Mouse (Mus musculus): ENCODE results near the gene Gphn.

Gphn gene

DNA sequence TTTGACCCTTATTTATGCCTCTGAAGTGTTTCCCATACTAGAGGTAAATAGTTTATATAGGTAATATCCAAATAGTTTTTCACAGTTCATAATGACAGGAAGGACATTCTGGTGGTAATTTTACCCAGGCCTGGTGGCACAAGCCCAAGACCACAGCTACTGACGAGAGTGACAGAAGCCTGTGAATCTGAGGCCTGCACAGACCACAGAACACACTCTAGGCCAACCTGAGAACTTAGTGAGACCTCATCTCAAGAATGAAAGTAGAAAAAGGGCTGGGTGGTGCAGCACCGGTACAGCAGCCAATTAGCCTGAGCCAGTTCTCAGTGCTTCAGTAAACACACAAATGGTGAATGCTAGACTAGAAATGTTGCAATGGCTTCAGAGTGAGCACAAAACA lies 491.6 kb downstream of the Gphn start:
- CTCF ChIA-PET: no interaction called here

DNA sequence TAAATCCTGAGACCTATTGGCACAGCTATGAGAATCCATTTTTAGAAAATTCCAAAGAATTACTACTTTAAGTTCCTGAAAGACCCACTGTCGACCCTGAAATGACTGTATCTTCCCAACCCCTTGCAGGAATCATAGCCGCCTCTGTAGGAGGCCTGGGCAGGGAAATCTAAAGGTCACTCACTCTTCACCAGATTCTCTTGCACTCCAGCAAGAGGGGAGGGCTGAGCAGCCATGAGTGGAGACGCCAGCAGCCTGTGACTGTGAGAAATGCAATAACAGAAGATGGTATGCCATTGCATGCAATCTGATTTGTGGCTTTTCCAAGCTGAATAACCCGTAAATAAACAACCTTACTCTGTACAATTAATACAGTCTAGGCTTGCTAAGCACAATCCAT lies 501.5 kb downstream of the Gphn start:
- CTCF ChIA-PET: no interaction called here

Measured in spleen, embryonic (tissue).